Mouse (Mus musculus): ENCODE measurements at regions not wholly inside any gene's neighbourhood (a gene's known extent, or its start where the extent isn't known, plus 50 kb on each side); places are given as distances from the start of the nearest gene placed in this dataset.

- ATAC-seq (ENCODE audit: insufficient number of reproducible peaks, insufficient read depth, low FRiP score, low TSS enrichment, low read depth) = no peak
- Histone ChIP-seq H3K9me3 (no peaks in the 10 kb centered on the region), H3K4me1 (no peaks in the 10 kb centered on the region), H3K36me3 (no peaks in the 10 kb centered on the region), H3K27me3 (no peaks in the 10 kb centered on the region), H3K4me3 (no peak overlapping the region), H3K9ac (no peak overlapping the region), H3K27ac (no peak overlapping the region), H3K4me2 (no peak overlapping the region)
- 48% methylated on average over 4 of the region's 4 CpGs for WGBS
Measured at GRCm38 (mm10) chr1:81661245-81661644, 571.7 kb upstream of the Gm9747 start.

GRCm38 (mm10) chr1:81671142-81671541, 561.8 kb upstream of the Gm9747 start:
- WGBS = 74% methylated on average over 2 of the region's 2 CpGs
- H3K9ac ChIP-seq = no peak overlapping the region
- H3K4me3 ChIP-seq = no peak overlapping the region
- no peak overlapping the region for H3K27ac ChIP-seq
- H3K4me1 ChIP-seq = no peaks in the 10 kb centered on the region
- H3K4me2 ChIP-seq = no peak overlapping the region
- ATAC-seq (ENCODE audit: insufficient number of reproducible peaks, insufficient read depth, low FRiP score, low TSS enrichment, low read depth) = no peak
- H3K36me3 ChIP-seq = no peaks in the 10 kb centered on the region
- H3K27me3 ChIP-seq = no peaks in the 10 kb centered on the region
- no peaks in the 10 kb centered on the region for H3K9me3 ChIP-seq

- H3K9ac ChIP-seq = no peak overlapping the region
- no peaks in the 10 kb centered on the region for H3K27me3 ChIP-seq
- no peaks in the 10 kb centered on the region for H3K36me3 ChIP-seq
- ATAC-seq (ENCODE audit: insufficient number of reproducible peaks, insufficient read depth, low FRiP score, low TSS enrichment, low read depth) = no peak
- no peak overlapping the region for H3K4me3 ChIP-seq
- H3K4me2 ChIP-seq = no peak overlapping the region
- WGBS = 82% methylated on average over 3 of the region's 3 CpGs
- no peak overlapping the region for H3K27ac ChIP-seq
- H3K4me1 ChIP-seq = no peaks in the 10 kb centered on the region
- H3K9me3 ChIP-seq = no peaks in the 10 kb centered on the region
Measured at GRCm38 (mm10) chr1:81671725-81672124, 561.2 kb upstream of the Gm9747 start.

- Histone ChIP-seq H3K27ac (no peak overlapping the region), H3K4me1 (peaks cover 4% of the 10 kb centered on the region; the same call in 1 of the 2 replicates), H3K27me3 (no peaks in the 10 kb centered on the region), H3K9me3 (no peaks in the 10 kb centered on the region), H3K36me3 (no peaks in the 10 kb centered on the region), H3K4me2 (no peak overlapping the region), H3K4me3 (no peak overlapping the region), H3K9ac (no peak overlapping the region)
- ATAC-seq (ENCODE audit: insufficient number of reproducible peaks, insufficient read depth, low FRiP score, low TSS enrichment, low read depth) = no peak
- 73% methylated on average over 5 of the region's 5 CpGs for WGBS
Measured at GRCm38 (mm10) chr1:81675576-81676342, 557.2 kb upstream of the Gm9747 start.

- H3K4me2 ChIP-seq = no peak overlapping the region
- H3K9me3 ChIP-seq = no peaks in the 10 kb centered on the region
- ATAC-seq (ENCODE audit: insufficient number of reproducible peaks, insufficient read depth, low FRiP score, low TSS enrichment, low read depth) = no peak
- no peaks in the 10 kb centered on the region for H3K36me3 ChIP-seq
- H3K4me1 ChIP-seq = peaks cover 4% of the 10 kb centered on the region; the same call in 1 of the 2 replicates
- H3K27me3 ChIP-seq = no peaks in the 10 kb centered on the region
- no peak overlapping the region for H3K9ac ChIP-seq
- H3K4me3 ChIP-seq = no peak overlapping the region
- no peak overlapping the region for H3K27ac ChIP-seq
- WGBS = 13% methylated on average over 1 of the region's 1 CpGs
Measured at GRCm38 (mm10) chr1:81677768-81678400, 555.0 kb upstream of the Gm9747 start.

GRCm38 (mm10) chr1:81696129-81696528, 536.8 kb upstream of the Gm9747 start:
- Histone ChIP-seq H3K4me1 (no peaks in the 10 kb centered on the region), H3K9me3 (no peaks in the 10 kb centered on the region), H3K36me3 (no peaks in the 10 kb centered on the region), H3K4me2 (no peak overlapping the region), H3K27ac (no peak overlapping the region), H3K9ac (no peak overlapping the region), H3K27me3 (no peaks in the 10 kb centered on the region), H3K4me3 (no peak overlapping the region)
- ATAC-seq (ENCODE audit: insufficient number of reproducible peaks, insufficient read depth, low FRiP score, low TSS enrichment, low read depth) = no peak

GRCm38 (mm10) chr1:81709169-81709568, 523.7 kb upstream of the Gm9747 start:
- no peaks in the 10 kb centered on the region for H3K27me3 ChIP-seq
- no peak overlapping the region for H3K4me3 ChIP-seq
- no peaks in the 10 kb centered on the region for H3K4me1 ChIP-seq
- no peaks in the 10 kb centered on the region for H3K36me3 ChIP-seq
- no peak overlapping the region for H3K27ac ChIP-seq
- H3K9ac ChIP-seq = no peak overlapping the region
- WGBS = 86% methylated on average over 4 of the region's 4 CpGs
- no peaks in the 10 kb centered on the region for H3K9me3 ChIP-seq
- no peak for ATAC-seq (ENCODE audit: insufficient number of reproducible peaks, insufficient read depth, low FRiP score, low TSS enrichment, low read depth)
- H3K4me2 ChIP-seq = no peak overlapping the region

- Histone ChIP-seq H3K4me1 (no peaks in the 10 kb centered on the region), H3K36me3 (no peaks in the 10 kb centered on the region), H3K4me2 (no peak overlapping the region), H3K9me3 (no peaks in the 10 kb centered on the region), H3K9ac (no peak overlapping the region), H3K4me3 (no peak overlapping the region), H3K27me3 (no peaks in the 10 kb centered on the region), H3K27ac (no peak overlapping the region)
- 81% methylated on average over 6 of the region's 6 CpGs for WGBS
- no peak for ATAC-seq (ENCODE audit: insufficient number of reproducible peaks, insufficient read depth, low FRiP score, low TSS enrichment, low read depth)
Measured at GRCm38 (mm10) chr1:81717091-81717490, 515.8 kb upstream of the Gm9747 start.

GRCm38 (mm10) chr1:81718233-81718632, 514.7 kb upstream of the Gm9747 start:
- Histone ChIP-seq H3K27me3 (no peaks in the 10 kb centered on the region), H3K27ac (no peak overlapping the region), H3K4me2 (no peak overlapping the region), H3K9ac (no peak overlapping the region), H3K9me3 (no peaks in the 10 kb centered on the region), H3K4me1 (no peaks in the 10 kb centered on the region), H3K4me3 (no peak overlapping the region), H3K36me3 (no peaks in the 10 kb centered on the region)
- ATAC-seq (ENCODE audit: insufficient number of reproducible peaks, insufficient read depth, low FRiP score, low TSS enrichment, low read depth) = no peak

- no peaks in the 10 kb centered on the region for H3K9me3 ChIP-seq
- H3K9ac ChIP-seq = no peak overlapping the region
- no peak overlapping the region for H3K4me2 ChIP-seq
- no peaks in the 10 kb centered on the region for H3K36me3 ChIP-seq
- H3K4me1 ChIP-seq = no peaks in the 10 kb centered on the region
- H3K27ac ChIP-seq = no peak overlapping the region
- WGBS = 77% methylated on average over 2 of the region's 2 CpGs
- no peaks in the 10 kb centered on the region for H3K27me3 ChIP-seq
- no peak overlapping the region for H3K4me3 ChIP-seq
- ATAC-seq (ENCODE audit: insufficient number of reproducible peaks, insufficient read depth, low FRiP score, low TSS enrichment, low read depth) = no peak
Measured at GRCm38 (mm10) chr1:81724859-81725258, 508.1 kb upstream of the Gm9747 start.

GRCm38 (mm10) chr1:81726268-81727132, 506.4 kb upstream of the Gm9747 start:
- no peak overlapping the region for H3K4me3 ChIP-seq
- ATAC-seq (ENCODE audit: insufficient number of reproducible peaks, insufficient read depth, low FRiP score, low TSS enrichment, low read depth) = no peak
- H3K9ac ChIP-seq = no peak overlapping the region
- no peaks in the 10 kb centered on the region for H3K36me3 ChIP-seq
- no peaks in the 10 kb centered on the region for H3K4me1 ChIP-seq
- no peak overlapping the region for H3K4me2 ChIP-seq
- H3K27ac ChIP-seq = no peak overlapping the region
- no peaks in the 10 kb centered on the region for H3K27me3 ChIP-seq
- H3K9me3 ChIP-seq = no peaks in the 10 kb centered on the region
- WGBS = 88% methylated on average over 2 of the region's 2 CpGs

Measured in embryonic facial prominence, embryonic 13.5 days (tissue).